Mouse (Mus musculus) CH12.LX (cell line): ENCODE results near the gene Eps15l1. TPM values are rescaled to one million over a fixed set of nuclear protein-coding genes. Genes with fewer than 3 reads are reported as not detected.

Experiments used
- DNase-seq: peaks from one replicate; pipeline ENCODE4 v3.0.0-alpha.2; 2013; ENCODE audit errors: extremely low read depth
- H3K27ac ChIP-seq: 2 replicates; pipeline ENCODE4 v1.5.1; 2012; ENCODE audit warnings: low read depth, mild to moderate bottlenecking, control low read depth, moderate library complexity; ENCODE audit not compliant: insufficient read depth
- H3K27me3 ChIP-seq: replicated peaks from 2 replicates; pipeline ENCODE3; 2012; ENCODE audit warnings: inconsistent platforms
- H3K36me3 ChIP-seq, 2 experiments: replicated peaks in 1 of 2; 2 replicates each; pipeline versions ENCODE3 to v1.6.1; 2012; ENCODE audit warnings: inconsistent platforms in 1 of 2, low read length in 1 of 2, mild to moderate bottlenecking in 1 of 2, mixed read lengths in 1 of 2, moderate library complexity in 1 of 2; ENCODE audit not compliant: control insufficient read depth in 1 of 2, insufficient read depth in 1 of 2
- H3K4me1 ChIP-seq, 2 experiments: 2 replicates each; pipeline ENCODE4 v1.6.1; 2012; ENCODE audit warnings: inconsistent platforms in 1 of 2, moderate library complexity in 1 of 2; ENCODE audit not compliant: insufficient read depth in 2 of 2, control insufficient read depth in 1 of 2
- H3K4me2 ChIP-seq: 2 replicates; pipeline ENCODE4 v1.6.1; 2012; ENCODE audit warnings: low read depth, mild to moderate bottlenecking, control low read depth; ENCODE audit not compliant: poor library complexity, insufficient read depth, severe bottlenecking
- H3K4me3 ChIP-seq, 3 experiments: fragments of 150-350 bp in 1 of 3; sonication (generic) in 1 of 3; replicated peaks in 1 of 3; 2 replicates each; pipeline versions ENCODE3 to v1.5.1; 2011 to 2012; ENCODE audit warnings: low read depth in 2 of 3, low read length in 2 of 3, mild to moderate bottlenecking in 2 of 3, moderate library complexity in 2 of 3, control low read depth in 1 of 3, improper control_type of control experiment in 1 of 3, inconsistent platforms in 1 of 3, mixed read lengths in 1 of 3; ENCODE audit not compliant: poor library complexity in 1 of 3
- H3K79me2 ChIP-seq: replicated peaks from 2 replicates; pipeline ENCODE4 v1.6.1; 2012; ENCODE audit warnings: mild to moderate bottlenecking, moderate library complexity; ENCODE audit not compliant: control insufficient read depth, poor library complexity, insufficient read depth, severe bottlenecking; ENCODE audit errors: extremely low read depth
- H3K9ac ChIP-seq: 2 replicates; pipeline ENCODE4 v1.6.1; 2012; ENCODE audit warnings: low read depth, mild to moderate bottlenecking, control low read depth, moderate library complexity; ENCODE audit not compliant: insufficient read depth
- H3K9me3 ChIP-seq: replicated peaks from 2 replicates; pipeline ENCODE3; 2012; ENCODE audit warnings: low read length, inconsistent platforms, mixed read lengths
- BHLHE40 ChIP-seq: IDR thresholded peaks from 2 replicates; pipeline ENCODE4 v1.6.1; 2011; ENCODE audit warnings: mild to moderate bottlenecking, low read depth, low read length, improper control_type of control experiment
- ETS1 ChIP-seq: conservative IDR thresholded peaks from 2 replicates; pipeline ENCODE4 v1.6.1; 2012; ENCODE audit warnings: low read depth, mild to moderate bottlenecking, inconsistent platforms, low read length, improper control_type of control experiment, moderate library complexity
- IRF4 ChIP-seq: IDR thresholded peaks from 2 replicates; pipeline ENCODE4 v1.6.1; 2014; ENCODE audit warnings: low read depth, mild to moderate bottlenecking, inconsistent platforms, low read length, improper control_type of control experiment
- KAT2A ChIP-seq: IDR thresholded peaks from 2 replicates; pipeline ENCODE4 v1.6.1; 2012; ENCODE audit warnings: low read length, improper control_type of control experiment, inconsistent platforms; ENCODE audit not compliant: insufficient replicate concordance
- MAFK ChIP-seq: IDR thresholded peaks from 2 replicates; pipeline ENCODE4 v1.6.1; 2011; ENCODE audit warnings: low read length, improper control_type of control experiment; ENCODE audit not compliant: insufficient replicate concordance
- MAZ ChIP-seq: IDR thresholded peaks from 2 replicates; pipeline ENCODE4 v1.6.1; 2012; ENCODE audit warnings: low read depth, mild to moderate bottlenecking, inconsistent platforms, low read length, improper control_type of control experiment, moderate library complexity
- MYC ChIP-seq: IDR thresholded peaks from 2 replicates; pipeline ENCODE4 v1.6.1; 2011; ENCODE audit warnings: low read depth, mild to moderate bottlenecking, improper control_type of control experiment, low read length
- NELFE ChIP-seq: IDR thresholded peaks from 2 replicates; pipeline ENCODE4 v1.6.1; 2011; ENCODE audit warnings: low read depth, low read length, improper control_type of control experiment
- POLR2A ChIP-seq: IDR thresholded peaks from 2 replicates; pipeline ENCODE4 v1.6.1; 2011; ENCODE audit warnings: low read depth, mild to moderate bottlenecking, improper control_type of control experiment, low read length
- TBP ChIP-seq: conservative IDR thresholded peaks from 2 replicates; pipeline ENCODE4 v1.6.1; 2011; ENCODE audit warnings: low read depth, low read length, improper control_type of control experiment
- TCF12 ChIP-seq: IDR thresholded peaks from 2 replicates; pipeline ENCODE4 v1.6.1; 2014; ENCODE audit warnings: low read depth, mild to moderate bottlenecking, inconsistent platforms, low read length, improper control_type of control experiment
- ZC3H11A ChIP-seq: IDR thresholded peaks from 2 replicates; pipeline ENCODE4 v1.6.1; 2012; ENCODE audit warnings: low read depth, mild to moderate bottlenecking, inconsistent platforms, low read length, improper control_type of control experiment
- ZKSCAN1 ChIP-seq: IDR thresholded peaks from 2 replicates; pipeline ENCODE4 v1.6.1; 2012; ENCODE audit warnings: low read depth, inconsistent platforms, low read length, improper control_type of control experiment, borderline replicate concordance
- dilution Hi-C: fragments of 300-500 bp; cut with MboI; formaldehyde crosslinking; loops from 2 replicates; pipeline ENCODE4 v1.14.3; 2020; ENCODE audit warnings: low sequenced_read_pairs; ENCODE audit not compliant: extremely low pct_unique_long_range_greater_than_20kb, extremely low pct_ligation_motif_present
- in situ Hi-C: fragments of 300-500 bp; cut with MboI; formaldehyde crosslinking; loops from 3 replicates; pipeline ENCODE4 v1.14.3; 2019; ENCODE audit warnings: low sequenced_read_pairs, low pct_ligation_motif_present, low pct_unique_long_range_greater_than_20kb, mixed read lengths
- polyA plus RNA-seq: library from polyadenylated mRNA; unstranded; fragments of >175 nt; gene quantifications from 2 replicates; pipeline ENCODE4 v1.2.1, GENCODE M21; 2012; ENCODE audit warnings: low read depth; ENCODE audit not compliant: insufficient read length
- total RNA-seq, 2 experiments: library from RNA; depleted of rRNA; stranded (reverse); fragments of 300-350 nt in 1 of 2; fragments of >200 nt in 1 of 2; gene quantifications; 2 replicates each; pipeline ENCODE4 v1.2.3; 2012 to 2014

Eps15l1 gene
- total and polyA plus RNA-seq, 3 experiments: 21.7 to 49.4 (median 25.6) TPM

- peaks cover 83 to 97% of the 10 kb centered on the region in 2 experiments for H3K36me3 ChIP-seq
- dilution Hi-C loops: no loop called here
- H3K27ac ChIP-seq: no peak overlapping the region
- no peak for DNase-seq
- no peak for TF ChIP-seq KAT2A
- no peak for TF ChIP-seq IRF4
- TF ChIP-seq ETS1: no peak
- no peak for TF ChIP-seq ZKSCAN1
- no peak for TF ChIP-seq MAZ
- TF ChIP-seq, all 38 proteins: peak for 0
- no peak overlapping the region for H3K4me3 ChIP-seq
- no peaks in the 10 kb centered on the region for H3K9me3 ChIP-seq
- H3K4me2 ChIP-seq: no peak overlapping the region
- H3K27me3 ChIP-seq: no peaks in the 10 kb centered on the region
- no peaks in the 10 kb centered on the region for H3K4me1 ChIP-seq
- no peak overlapping the region for H3K9ac ChIP-seq
- in situ Hi-C loops: no loop called here
- H3K79me2 ChIP-seq: no peaks in the 10 kb centered on the region
Observed at GRCm38 (mm10) chr8:72380656-72381055, 40.6 kb downstream of the Eps15l1 start.

- Histone ChIP-seq H3K79me2 (no peaks in the 10 kb centered on the region), H3K9ac (no peak overlapping the region), H3K4me2 (no peak overlapping the region), H3K4me3 (no peak overlapping the region), H3K27me3 (no peaks in the 10 kb centered on the region), H3K27ac (no peak overlapping the region), H3K4me1 (no peaks in the 10 kb centered on the region), H3K36me3 (peaks cover 68 to 94% of the 10 kb centered on the region in 2 experiments), H3K9me3 (no peaks in the 10 kb centered on the region)
- TF ChIP-seq NELFE: no peak
- no peak for TF ChIP-seq TBP
- TF ChIP-seq MYC: no peak
- TF ChIP-seq TCF12: no peak
- TF ChIP-seq ZC3H11A: no peak
- DNase-seq: no peak
- in situ Hi-C loops: no loop called here
- dilution Hi-C loops: no loop called here
Observed at GRCm38 (mm10) chr8:72376900-72377299, 44.4 kb downstream of the Eps15l1 start.

GRCm38 (mm10) chr8:72376309-72376708, 45.0 kb downstream of the Eps15l1 start:
- Histone ChIP-seq H3K79me2 (no peaks in the 10 kb centered on the region), H3K27me3 (no peaks in the 10 kb centered on the region), H3K27ac (no peak overlapping the region), H3K9ac (no peak overlapping the region), H3K36me3 (peaks cover 68 to 94% of the 10 kb centered on the region in 2 experiments), H3K9me3 (no peaks in the 10 kb centered on the region), H3K4me2 (no peak overlapping the region), H3K4me1 (no peaks in the 10 kb centered on the region), H3K4me3 (no peak overlapping the region)
- TF ChIP-seq MAFK (no peak), POLR2A (no peak), BHLHE40 (no peak)
- in situ Hi-C loops (no loop called here), dilution Hi-C loops (no loop called here)
- DNase-seq: no peak
